Mouse (Mus musculus): ENCODE data around the gene Gm21900.
"Not testable (repeated sequence)": the region's sequence is repeated elsewhere in the genome, so short reads cannot be mapped to it uniquely, and the experiment has no call there.

Gm21900 gene

DNA sequence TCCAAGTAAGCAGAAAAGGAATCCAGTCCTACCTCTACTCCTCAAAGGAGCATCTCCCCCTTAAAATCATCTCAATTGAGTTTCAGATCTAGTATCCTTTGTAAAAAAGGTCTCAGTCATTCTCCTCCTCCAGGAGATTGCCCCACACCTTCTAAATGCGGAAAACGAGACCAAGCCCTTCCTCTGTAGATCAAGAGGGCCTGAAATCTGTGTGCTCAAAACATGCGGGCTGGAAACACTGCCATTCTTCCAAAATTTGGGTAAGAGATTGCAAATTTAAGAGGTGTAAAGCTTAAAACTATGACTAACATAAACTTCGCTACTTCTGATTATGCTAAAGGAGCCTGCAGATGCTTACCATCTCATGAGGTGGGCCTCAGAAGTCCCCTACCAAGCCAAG is at the start of gene Gm21900:
Gm21900 (plus strand) TSS at position 301 of the 400 bp plus-strand sequence.
- DNase-seq (ENCODE audit: extremely low read depth, low read depth) = not testable (repeated sequence)

- DNase-seq (ENCODE audit: extremely low read depth, low read depth) = not testable (repeated sequence)
Measured at GRCm38 (mm10) chrY:10643516-10643915, 27.4 kb downstream of the Gm21900 start.
